Mouse (Mus musculus) CD8-positive naive resting alpha-beta T cell, adult 2 months (primary cell): Measurements from ENCODE around the gene Chl1.
A peak's percentile ranks its signal among the peaks of the same experiment; 100 is the strongest.

Experiments
- DNase-seq, 2 experiments: peaks; one replicate each; pipeline ENCODE4 v3.0.0; 2022; ENCODE audit warnings: low read depth in 2 of 2, low spot score in 2 of 2

Gene Chl1

GRCm38 (mm10) chr6:103510392-103511289, at the start of gene Chl1:
Chl1 (plus strand) TSS chr6:103510586.
- DNase-seq = no peak

- no peak for DNase-seq
These were observed 44.8 kb upstream of the Chl1 start for GRCm38 (mm10) chr6:103465479-103466080.

GRCm38 (mm10) chr6:103473316-103473715, 37.1 kb upstream of the Chl1 start:
- no peak for DNase-seq

DNA sequence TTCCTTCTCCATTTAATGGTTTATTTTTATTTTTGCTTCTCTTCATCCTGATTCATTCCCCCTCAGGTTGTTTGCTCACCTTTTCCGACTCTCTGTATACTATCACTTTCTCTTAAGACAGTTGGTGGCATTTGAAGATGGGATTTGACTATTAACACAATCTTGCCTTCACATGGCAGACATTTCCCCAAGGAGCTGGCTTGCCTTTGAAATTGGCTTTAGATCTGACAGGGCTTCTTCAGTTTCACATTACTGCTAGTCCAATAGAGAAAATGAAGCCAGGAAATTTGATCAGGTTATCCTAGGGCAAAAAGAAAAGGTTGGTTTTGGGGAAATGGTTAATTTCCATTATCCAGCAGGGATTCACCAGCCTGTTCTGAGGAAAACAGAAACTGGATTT, 23.2 kb upstream of the Chl1 start:
- DNase-seq = no peak

GRCm38 (mm10) chr6:103498404-103498803, 12.0 kb upstream of the Chl1 start:
- no peak for DNase-seq

- DNase-seq = no peak
These were observed 6.3 kb upstream of the Chl1 start for GRCm38 (mm10) chr6:103504065-103504464.

- no peak for DNase-seq
These were observed 2.4 kb upstream of the Chl1 start for GRCm38 (mm10) chr6:103507751-103508575.

- DNase-seq = no peak
These were observed 790 bp upstream of the Chl1 start for GRCm38 (mm10) chr6:103509596-103509995.

GRCm38 (mm10) chr6:103511290-103511971, 1.0 kb downstream of the Chl1 start:
- DNase-seq = no peak

DNA sequence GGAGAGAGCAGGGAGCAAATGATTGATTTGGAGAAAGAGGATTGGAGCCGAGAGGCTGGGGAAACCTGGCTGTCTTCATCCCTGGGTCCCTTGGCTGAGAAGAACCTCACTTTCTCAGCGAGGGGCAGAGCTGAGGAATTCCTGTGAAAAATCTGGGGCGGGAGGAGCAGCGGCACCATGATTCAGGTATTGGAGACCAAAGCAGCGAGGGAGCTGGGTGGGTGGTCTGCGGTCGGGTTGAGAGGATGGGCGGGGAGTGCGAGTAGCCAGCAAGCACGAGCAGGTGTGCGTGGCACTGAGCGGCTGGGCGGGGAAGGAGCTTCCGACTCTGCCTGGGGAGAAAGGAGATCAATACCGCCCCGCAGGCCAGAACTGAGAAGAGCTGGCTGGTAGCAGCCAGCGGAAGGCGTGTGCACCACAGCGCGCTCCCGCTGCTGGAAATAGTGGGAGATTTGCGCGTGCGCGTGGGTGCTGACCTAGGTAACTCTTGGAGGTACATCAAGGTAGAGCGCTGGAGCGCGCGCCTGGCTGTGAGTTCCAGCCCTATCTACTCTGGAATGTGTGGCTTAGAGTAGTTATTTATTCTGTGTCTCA, 1.7 kb downstream of the Chl1 start:
- DNase-seq = peak in 1 of 2 experiments; percentile 0

- no peak for DNase-seq
These were observed 2.5 kb downstream of the Chl1 start for GRCm38 (mm10) chr6:103512911-103513321.

DNA sequence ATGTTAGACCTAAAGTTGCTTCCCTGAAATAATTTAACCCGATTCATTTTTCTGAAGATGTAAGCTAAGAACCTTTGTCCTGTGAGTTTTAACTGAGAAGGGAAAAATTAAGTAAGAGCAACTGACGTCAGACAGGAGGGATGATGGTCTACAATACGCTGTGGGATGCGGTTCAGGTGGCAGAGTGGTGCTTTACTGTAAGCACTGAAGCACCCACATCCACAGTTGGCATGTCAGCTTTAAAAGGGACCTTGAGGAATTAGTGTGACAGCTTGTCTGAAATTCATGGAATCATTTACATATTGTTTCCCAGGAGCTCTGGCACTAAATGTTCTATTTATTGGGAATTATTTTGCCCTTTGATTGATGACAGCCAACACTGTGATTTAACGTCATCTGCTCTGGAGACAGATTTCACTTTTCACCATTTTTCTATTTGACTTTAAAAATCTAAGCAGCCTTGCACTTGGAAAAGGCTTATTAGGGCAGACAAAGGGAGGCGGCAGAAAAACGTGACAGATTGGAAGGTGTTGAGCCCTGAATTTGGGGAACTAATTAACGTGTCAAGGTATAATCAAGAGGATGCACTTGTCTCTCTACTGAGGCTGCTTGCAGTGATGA, 3.3 kb downstream of the Chl1 start:
- DNase-seq = no peak

DNA sequence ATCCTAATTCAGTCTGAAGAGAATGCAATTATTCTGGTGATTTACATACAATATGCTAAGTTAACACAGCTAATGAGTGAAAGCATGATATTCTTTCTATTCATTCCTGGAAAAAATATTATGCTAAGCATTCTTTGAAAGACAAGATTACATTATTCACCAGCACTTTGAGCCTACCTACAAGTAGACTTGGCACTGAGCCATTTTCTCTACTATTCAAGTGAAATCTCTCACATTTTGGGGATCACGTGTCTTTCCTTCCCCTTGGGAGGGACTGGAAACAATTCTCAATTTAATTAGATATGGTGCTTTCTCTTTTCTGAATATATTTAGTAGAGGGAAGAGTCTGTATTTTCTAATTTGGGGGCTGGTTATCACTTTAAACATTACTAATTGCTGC, 4.0 kb downstream of the Chl1 start:
- DNase-seq = no peak

DNA sequence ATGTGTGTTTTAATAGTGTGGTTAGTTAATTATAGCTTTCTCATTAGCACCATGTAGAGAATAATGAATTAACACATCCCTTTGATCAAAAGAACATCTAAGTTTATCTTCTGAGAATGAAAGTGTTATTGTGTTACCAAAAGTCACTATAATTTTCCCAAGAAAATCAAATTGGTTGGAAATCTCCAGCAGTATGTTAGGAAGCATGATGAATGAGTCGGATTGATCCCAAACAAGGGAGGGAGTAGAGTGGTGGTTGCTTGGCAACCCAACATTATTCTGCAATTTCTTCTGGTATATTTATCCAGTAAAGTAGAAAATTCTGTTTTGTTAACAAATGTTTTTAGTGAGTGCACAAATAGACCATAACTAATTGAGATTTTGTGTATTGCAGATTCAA, 4.4 kb downstream of the Chl1 start:
- no peak for DNase-seq

- DNase-seq = no peak
These were observed 9.2 kb downstream of the Chl1 start for GRCm38 (mm10) chr6:103519596-103519995.

DNA sequence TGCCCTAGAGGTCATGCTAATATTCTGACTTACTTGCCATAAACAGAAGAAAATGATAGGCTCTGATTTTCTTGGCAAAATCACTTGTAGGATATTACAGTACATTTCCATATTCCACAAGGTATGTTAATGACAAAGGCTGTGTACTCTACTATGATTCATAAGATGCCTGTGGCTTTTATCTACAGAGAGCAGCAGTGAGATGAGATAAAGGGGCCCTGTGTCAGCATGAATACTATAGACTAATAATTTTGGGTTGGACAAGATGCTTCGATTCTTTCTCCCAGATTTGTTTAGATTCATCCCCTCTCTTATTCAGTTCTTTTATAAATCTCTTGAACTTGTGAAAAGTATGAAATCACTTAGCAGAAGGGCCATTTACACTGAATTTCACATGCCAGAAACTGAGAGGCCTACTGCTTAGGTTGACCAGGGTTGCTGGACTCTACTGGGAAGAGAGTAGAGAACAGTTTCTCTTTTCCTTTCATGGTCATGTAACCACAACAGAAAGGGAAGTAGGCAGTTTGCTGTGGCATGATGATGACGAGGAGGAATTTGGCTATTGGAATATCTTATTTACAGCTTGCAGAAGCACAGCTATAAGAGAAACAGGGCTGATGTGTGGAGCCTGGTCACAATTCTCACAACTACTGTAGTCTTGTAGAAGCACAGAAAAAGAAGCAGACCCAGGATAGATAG, 15.1 kb downstream of the Chl1 start:
- no peak for DNase-seq

- DNase-seq = no peak
These were observed 16.8 kb downstream of the Chl1 start for GRCm38 (mm10) chr6:103526945-103527777.

GRCm38 (mm10) chr6:103533048-103533447, 22.7 kb downstream of the Chl1 start:
- no peak for DNase-seq

DNA sequence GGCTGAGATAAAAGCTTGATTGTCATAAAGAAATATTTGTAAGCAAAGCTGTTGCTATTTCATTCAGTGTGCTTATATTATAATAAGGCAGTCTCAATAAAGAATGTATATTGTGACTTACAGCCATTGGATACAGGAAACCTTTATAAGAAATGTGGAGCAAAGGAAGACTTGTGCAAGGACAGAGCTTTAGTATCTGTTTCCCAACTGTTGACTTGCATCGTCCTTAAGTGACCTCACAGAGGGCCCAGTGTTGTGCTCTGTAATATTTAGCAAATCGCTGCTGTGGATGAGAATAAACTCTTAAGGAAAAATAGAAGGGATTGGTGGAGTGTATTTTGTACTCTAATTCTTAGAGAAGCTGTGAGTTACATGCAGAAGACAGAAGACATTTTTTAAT, 23.6 kb downstream of the Chl1 start:
- DNase-seq = no peak
